Comparison of ENCODE assay signal across 7 mouse cellular contexts in genomic region chr12:59265207-59265941, GRCm38 (mm10). TPM values are rescaled to one million over a fixed set of nuclear protein-coding genes. Genes with fewer than 3 reads are reported as not detected.
DNase-seq lines count a peak whose midpoint lies in the region.

No protein-coding gene starts in this region.

- peak; percentile 8 for DNase-seq in urinary bladder, postnatal 14 days (ENCODE audit: low spot score)
- no peak for DNase-seq in urinary bladder, postnatal 4 days (ENCODE audit: low spot score in 2 of 2)
- DNase-seq in embryo, embryonic 11 days = peak; percentile 66
- DNase-seq in hindbrain, embryonic 10.5 days (ENCODE audit: low spot score) = peak; percentile 47
- peak; percentile 54 to 67 for DNase-seq in left cerebral cortex, postnatal 36 days (ENCODE audit: low spot score in 2 of 2)
- peak; percentile 13 for DNase-seq in retina, postnatal 7 days (ENCODE audit: low read depth, low spot score)
- DNase-seq in gastrocnemius, adult 8-10 months (ENCODE audit: low spot score in 2 of 2) = no peak

- H3K27me3 ChIP-seq in hindbrain, embryonic 10.5 days (ENCODE audit: insufficient read depth, poor library complexity, severe bottlenecking) = no peaks in the 10 kb centered on the region

- H3K36me3 ChIP-seq in hindbrain, embryonic 10.5 days = no peaks in the 10 kb centered on the region

- no peaks in the 10 kb centered on the region for H3K9me3 ChIP-seq in hindbrain, embryonic 10.5 days

- intact Hi-C loops in left cerebral cortex, postnatal 36 days (cut with DNase I) = no loop called here

- 0 out of 2 replicates have a peak overlapping the region, but pooled peaks have one; percentile 20 for H3K4me3 ChIP-seq in hindbrain, embryonic 10.5 days

- peaks cover 3% of the 10 kb centered on the region; the same call in 1 of the 2 replicates for H3K4me1 ChIP-seq in hindbrain, embryonic 10.5 days (replicated peaks)

- 38% methylated on average over 15 of the region's 15 CpGs for WGBS in hindbrain, embryonic 10.5 days

- H3K27ac ChIP-seq in hindbrain, embryonic 10.5 days = no peak overlapping the region

RNA-seq across cellular contexts. Expression of gene Fbxo33, which starts 45.8 kb away (rescaled TPM):
- polyA plus RNA-seq in hindbrain, embryonic 10.5 days (2016; fragmentation: Nextera tagmentation; extraction: Ambion mirVana) = 5.8 and 6.4 TPM in 2 replicates
- total RNA-seq in left cerebral cortex, postnatal 36 days (2021) = 10 to 100 TPM; 62.7 to 68.2 TPM
- 1 to 10 TPM; 1.2 to 4.4 (median 3.3) TPM for total RNA-seq in gastrocnemius, adult 8-10 months (2022)

Comparison
In these comparisons a context has a peak if more than half of its experiments do, and no peak if none do; other contexts are left out.
1. DNase-seq: peak in urinary bladder, postnatal 14 days (single experiment), embryo, embryonic 11 days (single experiment), hindbrain, embryonic 10.5 days (single experiment), left cerebral cortex, postnatal 36 days (2 of 2) and retina, postnatal 7 days (single experiment); none in urinary bladder, postnatal 4 days (0 of 2) and gastrocnemius, adult 8-10 months (0 of 2).
2. RNA of gene Fbxo33, which starts 45.8 kb away (total RNA-seq): 62.7 to 68.2 TPM in left cerebral cortex, postnatal 36 days; 1.2 to 4.4 TPM in gastrocnemius, adult 8-10 months; every median in the first group is over 10 times any median in the second.